Mouse (Mus musculus) left cerebral cortex, postnatal 14 days (tissue): ENCODE data around the gene Gm5478. TPM values are rescaled to one million over a fixed set of nuclear protein-coding genes. Genes with fewer than 3 reads are reported as not detected.
"Not testable (repeated sequence)": the region's sequence is repeated elsewhere in the genome, so short reads cannot be mapped to it uniquely, and the experiment has no call there.

Source experiments
- DNase-seq, 2 experiments: peaks; one replicate each; pipeline ENCODE4 v3.0.0; 2021 to 2022; ENCODE audit warnings: low spot score in 2 of 2, mixed read lengths in 1 of 2
- intact Hi-C: fragments of 180-260 bp; cut with DNase I; formaldehyde crosslinking; loops from one replicate; pipeline ENCODE4 v1.15.1; 2025
- long read RNA-seq, 2 experiments: library from polyadenylated mRNA; stranded (forward); transcript quantifications; one replicate each; pipeline ENCODE4 v2.0.0; 2021
- microRNA-seq, 2 experiments: library from miRNA; unstranded; fragments of <30 nt; microRNA quantifications; one replicate each; pipeline ENCODE4 v1.2.0; 2022
- total RNA-seq, 2 experiments: library from RNA; stranded (reverse); gene quantifications; 2 replicates each; pipeline ENCODE4 v1.2.3; 2021

Gm5478 gene
- total RNA-seq, result not detected
- long read RNA-seq, experiment 1, result 0 reads
- long read RNA-seq, experiment 2, result 0 reads

GRCm38 (mm10) chr15:101647280-101647679 lies at the start of gene Gm5478:
TSS of gene Gm5478 (minus strand) at chr15:101647380.
- no peak for DNase-seq
- intact Hi-C loops, result no loop called here

GRCm38 (mm10) chr15:101694207-101694606 lies 47.0 kb upstream of the Gm5478 start, which contains the start of gene Krt6a:
TSS of gene Krt6a (minus strand) at chr15:101694307.
- intact Hi-C loops, result no loop called here
- no peak for DNase-seq

- DNase-seq, intact Hi-C loops: not testable (repeated sequence)
Observed at GRCm38 (mm10) chr15:101690460-101690859, 43.3 kb upstream of the Gm5478 start.

GRCm38 (mm10) chr15:101688161-101688560 lies 41.0 kb upstream of the Gm5478 start:
- DNase-seq, result no peak
- intact Hi-C loops, result no loop called here

GRCm38 (mm10) chr15:101680187-101680586 lies 33.0 kb upstream of the Gm5478 start, which contains the start of gene Krt6b:
TSS of gene Krt6b (minus strand) at chr15:101680287.
- no peak for DNase-seq
- intact Hi-C loops, result no loop called here

GRCm38 (mm10) chr15:101675978-101676377 lies 28.8 kb upstream of the Gm5478 start:
- intact Hi-C loops, result no loop called here
- no peak for DNase-seq

- intact Hi-C loops, result no loop called here
- DNase-seq, result no peak
Observed at GRCm38 (mm10) chr15:101652736-101653265, 5.6 kb upstream of the Gm5478 start.

GRCm38 (mm10) chr15:101627884-101628283 lies 19.3 kb downstream of the Gm5478 start, which contains the start of gene Gm5414:
TSS of gene Gm5414 (minus strand) at chr15:101628188.
- no peak for DNase-seq
- intact Hi-C loops, result no loop called here

GRCm38 (mm10) chr15:101599123-101599522 lies 48.1 kb downstream of the Gm5478 start:
- intact Hi-C loops, result no loop called here
- no peak for DNase-seq

Small RNAs within 50 kb of the gene (microRNA-seq; reads per million reads assigned to microRNA genes)
- 0 reads per million in 2 experiments for gene Gm44342
- gene Gm44383, result 0 reads per million in 2 experiments
- gene Gm44479, result 0 reads per million in 2 experiments

Other genes with a start within 250 kb of the Gm5478 start
- gene Krt7, start 236.3 kb downstream of the Gm5478 start, total RNA-seq, result under 1 TPM; 0.22 to 0.30 TPM
- gene Krt87, start 208.6 kb downstream of the Gm5478 start, total RNA-seq, result under 1 TPM in 1 of 2 experiments, not detected in 1; 0.15 TPM
- gene Krt88, start 199.6 kb downstream of the Gm5478 start, total RNA-seq, result not detected
- gene Krt81, start 183.6 kb downstream of the Gm5478 start, total RNA-seq, result not detected
- not detected for gene Krt86, start 173.9 kb downstream of the Gm5478 start, total RNA-seq
- not detected for gene Krt83, start 155.9 kb downstream of the Gm5478 start, total RNA-seq
- gene Gm49425, start 130.1 kb downstream of the Gm5478 start, total RNA-seq, result not detected
- not detected for gene Krt84, start 114.6 kb downstream of the Gm5478 start, total RNA-seq
- not detected for gene Krt82, start 96.7 kb downstream of the Gm5478 start, total RNA-seq
- not detected for gene Krt90, start 84.4 kb downstream of the Gm5478 start, total RNA-seq
- gene Krt75, start 73.5 kb downstream of the Gm5478 start, total RNA-seq, result not detected
- not detected for gene Gm5414, start 19.2 kb downstream of the Gm5478 start, total RNA-seq
- not detected for gene Krt6b, start 32.9 kb upstream of the Gm5478 start, total RNA-seq
- not detected for gene Krt6a, start 46.9 kb upstream of the Gm5478 start, total RNA-seq
- gene Krt5, start 65.5 kb upstream of the Gm5478 start, total RNA-seq, result not detected
- gene Krt71, start 95.7 kb upstream of the Gm5478 start, total RNA-seq, result not detected
- not detected for gene Krt72, start 139.1 kb upstream of the Gm5478 start, total RNA-seq
- gene Krt73, start 155.0 kb upstream of the Gm5478 start, total RNA-seq, result 1 to 10 TPM; 1.1 to 2.6 TPM
- gene Krt2, start 170.8 kb upstream of the Gm5478 start, total RNA-seq, result under 1 TPM in 1 of 2 experiments, not detected in 1; 0.61 TPM
- 1 to 10 TPM; 3.3 TPM for gene Krt1, start 203.4 kb upstream of the Gm5478 start, total RNA-seq
- 10 to 100 TPM; 10.9 to 14.7 TPM for gene Krt77, start 222.3 kb upstream of the Gm5478 start, total RNA-seq
- not detected for gene Krt76, start 245.5 kb upstream of the Gm5478 start, total RNA-seq